Mouse (Mus musculus): ENCODE results near the gene Aif1l.

DNA sequence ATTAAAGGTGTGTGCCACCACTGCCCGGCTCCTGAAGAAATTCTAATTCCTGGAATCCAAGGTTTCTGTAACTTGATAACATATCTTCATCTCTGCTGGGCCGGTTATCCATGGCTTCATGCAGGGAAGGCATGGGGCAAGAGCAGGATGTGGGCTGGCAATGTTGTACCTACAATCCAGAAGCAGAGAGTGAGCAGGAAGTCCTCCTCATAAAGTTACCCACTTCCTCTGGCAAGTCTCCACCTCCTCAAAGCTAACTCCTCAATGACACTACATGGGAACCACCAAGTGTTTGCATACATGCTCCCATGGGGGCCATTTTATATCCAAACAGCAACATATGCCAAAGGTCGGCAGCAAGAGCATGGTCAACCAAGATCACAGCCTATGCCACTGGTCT, 20.3 kb upstream of the Aif1l start:
- no peak for TF ChIP-seq CTCF (IDR thresholded peaks at IDR 0.05; ENCODE audit: borderline replicate concordance, control insufficient read depth, extremely low read depth, insufficient read depth, low read length, poor library complexity)
- TF ChIP-seq POLR2A (IDR thresholded peaks at IDR 0.05; ENCODE audit: control insufficient read depth, extremely low read depth, insufficient read depth, low read length, poor library complexity) = no peak

Measured in thymus, adult 2 months (tissue).